Comparison of ENCODE assay signal across 17 mouse cellular contexts in genomic region chr4:44674973-44675372, GRCm38 (mm10). TPM values are rescaled to one million over a fixed set of nuclear protein-coding genes. Genes with fewer than 3 reads are reported as not detected.
"Had no signal": no experiment of that assay in that cellular context is flagged by ENCODE, and none has a peak within 500 bp of the region (broad histone marks: within the 10 kb centered on the region; RNA-seq: fewer than 3 reads in every experiment).

No protein-coding gene starts in this region.

- H3K9ac ChIP-seq: limb, embryonic 15.5 days; liver, embryonic 12.5 days; lung, embryonic 14.5 days; midbrain, embryonic 15.5 days had no signal

- H3K27ac ChIP-seq: limb, embryonic 15.5 days; liver, embryonic 12.5 days; macrophage; midbrain, embryonic 15.5 days had no signal

- H3K4me2 ChIP-seq: limb, embryonic 15.5 days; liver, embryonic 12.5 days; lung, embryonic 14.5 days; midbrain, embryonic 11.5 days; midbrain, embryonic 15.5 days had no signal

- H3K36me3 ChIP-seq: limb, embryonic 15.5 days; liver, embryonic 12.5 days; midbrain, embryonic 15.5 days had no signal

- ATAC-seq: liver, embryonic 12.5 days; midbrain, embryonic 15.5 days had no signal

- H3K9me3 ChIP-seq: limb, embryonic 15.5 days; liver, embryonic 12.5 days; megakaryocyte, embryonic 14.5 days; midbrain, embryonic 15.5 days had no signal

- H3K4me3 ChIP-seq: limb, embryonic 15.5 days; liver, embryonic 12.5 days; megakaryocyte, embryonic 14.5 days; midbrain, embryonic 15.5 days had no signal

- H3K4me1 ChIP-seq: limb, embryonic 15.5 days; liver, embryonic 12.5 days; megakaryocyte, embryonic 14.5 days; midbrain, embryonic 15.5 days had no signal

- DNase-seq: kidney, adult 8-10 months; kidney, postnatal 25 days; layer of hippocampus, postnatal 36 days; lung, embryonic 14.5 days; lung, postnatal 10 days; right cerebral cortex, postnatal 14 days; thymus, adult 2 months; thymus, postnatal 36 days had no signal

RNA-seq across cellular contexts. Expression of gene Pax5, which starts 35.3 kb away (rescaled TPM):
- polyA plus RNA-seq: kidney, embryonic 16.5 days; limb, embryonic 11.5 days; lung, embryonic 14.5 days; stomach, embryonic 14.5 days had no signal
